Mouse (Mus musculus): ENCODE data around the gene Nup153.

GRCm38 (mm10) chr13:46682921-46683320 is 44.8 kb downstream of the Nup153 start:
- TF ChIP-seq CTCF (IDR thresholded peaks at IDR 0.05): no peak
- TF ChIP-seq POLR2A (IDR thresholded peaks at IDR 0.05; ENCODE audit: insufficient read depth, low read depth, low read length): no peak
- no peak for TF ChIP-seq EP300 (IDR thresholded peaks at IDR 0.05; ENCODE audit: insufficient read depth, low read depth, low read length)

Data from heart, adult 2 months (tissue).